Mouse (Mus musculus) R1 (cell line): ENCODE data around the gene Cst10.

Experiments used
- DNase-seq: peaks from one replicate; pipeline ENCODE4 v3.0.0-alpha.2; 2018; ENCODE audit warnings: low read depth, low spot score

The Cst10 gene

DNA sequence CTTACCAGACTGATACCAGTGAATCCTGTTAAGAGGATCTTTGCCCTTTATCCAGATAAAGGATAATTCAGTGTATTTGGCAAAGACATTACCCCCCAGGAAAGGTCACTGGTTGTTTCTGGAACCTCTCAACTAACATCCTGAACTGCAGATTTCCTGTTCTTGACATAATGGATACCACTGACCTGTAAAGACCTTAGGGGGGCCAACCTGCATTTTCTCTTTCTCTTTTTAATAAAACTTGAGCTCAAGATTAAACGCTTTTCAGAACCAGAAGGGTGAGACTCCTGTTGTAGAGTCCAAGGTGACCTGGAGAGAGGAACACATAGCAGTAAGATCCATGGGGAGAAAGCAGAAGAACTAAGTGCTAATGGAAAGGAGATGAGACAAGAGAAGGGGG, at the start of gene Cst10:
Cst10 (plus strand) TSS at position 301 of the 400 bp plus-strand sequence.
- DNase-seq, result no peak

DNA sequence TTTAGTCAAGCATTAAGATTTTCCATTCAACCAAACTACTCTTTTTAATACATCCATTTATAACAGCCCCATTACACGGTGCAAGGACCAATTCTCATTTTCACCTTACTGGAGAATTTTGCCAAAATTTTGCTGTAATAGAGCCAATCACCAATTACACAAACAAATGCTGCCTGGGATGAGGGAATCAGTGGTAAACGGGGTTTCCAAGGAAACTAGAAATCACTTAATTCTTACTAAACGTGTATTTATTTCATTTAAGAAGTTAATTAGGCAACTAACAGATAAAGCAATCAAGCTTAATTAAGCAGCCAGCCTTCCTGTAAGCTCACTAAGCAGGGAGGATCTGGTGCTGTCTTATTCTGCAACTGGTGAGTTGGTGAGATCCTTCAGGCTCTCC, 11.9 kb upstream of the Cst10 start:
- DNase-seq, result no peak

DNA sequence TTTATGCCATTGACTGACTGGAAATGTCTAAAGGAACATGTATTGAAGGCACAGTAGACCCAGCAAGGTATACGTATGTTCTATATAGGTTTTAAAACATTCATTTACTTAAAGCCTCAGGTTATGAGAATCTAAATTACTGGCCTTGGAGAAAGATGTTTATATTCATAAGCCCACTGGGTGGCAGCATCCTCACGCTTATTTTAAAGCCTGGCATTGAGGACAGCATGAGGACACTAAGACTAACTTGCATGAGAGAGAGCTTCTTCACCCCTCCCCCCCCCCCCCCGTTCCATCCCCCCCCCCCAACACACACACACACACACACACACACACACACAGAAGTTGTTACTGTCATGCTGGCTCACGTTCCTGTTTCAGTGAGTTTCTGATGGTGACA, 17.7 kb downstream of the Cst10 start:
- peak; percentile 41 for DNase-seq
